Mouse (Mus musculus) thymus, adult 2 months (tissue): ENCODE measurements around the gene Gpc6. TPM values are rescaled to one million over a fixed set of nuclear protein-coding genes. Genes with fewer than 3 reads are reported as not detected.

Experiments used
- DNase-seq: peaks from one replicate; pipeline ENCODE4 v3.0.0; 2021
- H3K27ac ChIP-seq: fragments of 200-500 bp; 2 replicates; pipeline ENCODE4 v1.5.1; 2012; ENCODE audit warnings: low read length, control low read depth; ENCODE audit not compliant: control insufficient read depth, insufficient read depth
- H3K27me3 ChIP-seq: fragments of 200-500 bp; 2 replicates; pipeline ENCODE4 v1.6.1; 2012; ENCODE audit warnings: mild to moderate bottlenecking, low read length, moderate library complexity, mixed read lengths; ENCODE audit not compliant: control insufficient read depth, insufficient read depth
- H3K36me3 ChIP-seq: fragments of 200-500 bp; 2 replicates; pipeline ENCODE4 v1.6.1; 2012; ENCODE audit warnings: mild to moderate bottlenecking, low read length, moderate library complexity; ENCODE audit not compliant: control insufficient read depth, insufficient read depth
- H3K4me1 ChIP-seq: fragments of 200-500 bp; replicated peaks from 2 replicates; pipeline ENCODE4 v1.6.1; 2012; ENCODE audit warnings: low read length; ENCODE audit not compliant: control insufficient read depth, insufficient read depth
- H3K4me3 ChIP-seq: fragments of 200-500 bp; 2 replicates; pipeline ENCODE4 v1.5.1; 2012; ENCODE audit warnings: mild to moderate bottlenecking, low read length, control low read depth, moderate library complexity; ENCODE audit not compliant: control insufficient read depth, insufficient read depth
- CTCF ChIP-seq: fragments of 200-500 bp; IDR thresholded peaks from 2 replicates; pipeline ENCODE4 v1.5.1; 2012; ENCODE audit warnings: mild to moderate bottlenecking, control low read depth, low read length, moderate library complexity, borderline replicate concordance; ENCODE audit not compliant: control insufficient read depth, poor library complexity, insufficient read depth; ENCODE audit errors: extremely low read depth
- POLR2A ChIP-seq: fragments of 200-500 bp; IDR thresholded peaks from 2 replicates; pipeline ENCODE4 v1.6.1; 2012; ENCODE audit warnings: mild to moderate bottlenecking, low read length, control low read depth, moderate library complexity; ENCODE audit not compliant: control insufficient read depth, poor library complexity, insufficient read depth; ENCODE audit errors: extremely low read depth
- WGBS: fragments of 180-500 bp; shearing (Covaris S2); methylation state at CpG from one replicate; pipeline ENCODE4 v1.1.7; 2018; 5-methylcytosine and 5-hydroxymethylcytosine counted together
- polyA plus RNA-seq: library from polyadenylated mRNA; depleted of rRNA; stranded (reverse); fragments of >200 nt; gene quantifications from 2 replicates; pipeline ENCODE4 v1.2.3, GENCODE M21; 2012

The Gpc6 gene
- polyA plus RNA-seq, 1 experiment = 1.5 TPM

- DNase-seq = no peak
- WGBS = 64% methylated on average over 8 of the region's 8 CpGs
Observed at GRCm38 (mm10) chr14:117714165-117714564, 789.0 kb downstream of the Gpc6 start.

DNA sequence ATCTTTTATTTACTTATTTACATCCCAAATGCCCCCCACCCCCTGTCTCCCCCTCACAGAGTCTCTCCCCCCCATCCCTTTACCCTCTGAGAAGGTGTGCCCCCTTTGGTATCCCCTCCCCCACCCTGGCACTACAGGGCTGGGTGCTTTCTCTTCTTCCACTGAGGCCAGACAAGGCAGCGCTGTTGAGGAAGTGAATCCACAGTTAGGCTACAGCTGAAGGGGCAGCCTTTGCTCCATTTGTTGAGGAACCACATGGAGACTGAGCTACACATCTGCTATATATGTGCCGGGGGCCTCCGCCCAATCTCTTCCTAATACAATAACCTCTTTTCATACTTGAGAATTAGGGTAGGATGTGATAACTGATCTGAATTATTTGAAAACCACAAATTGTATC, 791.2 kb downstream of the Gpc6 start:
- DNase-seq = no peak
- no peaks in the 10 kb centered on the region for H3K36me3 ChIP-seq
- 90% methylated on average over 3 of the region's 3 CpGs for WGBS

More at GRCm38 (mm10) chr14:117714165-117714564, 789.0 kb downstream of the Gpc6 start:
- Histone ChIP-seq H3K27ac (no peak overlapping the region), H3K27me3 (no peaks in the 10 kb centered on the region), H3K4me1 (no peaks in the 10 kb centered on the region), H3K4me3 (no peak overlapping the region), H3K36me3 (no peaks in the 10 kb centered on the region)
- TF ChIP-seq POLR2A (no peak), CTCF (no peak)

GRCm38 (mm10) chr14:117728741-117729140, 803.6 kb downstream of the Gpc6 start:
- 97% methylated on average over 2 of the region's 2 CpGs for WGBS
- Histone ChIP-seq H3K4me3 (no peak overlapping the region), H3K27me3 (no peaks in the 10 kb centered on the region), H3K27ac (no peak overlapping the region), H3K4me1 (no peaks in the 10 kb centered on the region), H3K36me3 (no peaks in the 10 kb centered on the region)
- DNase-seq = no peak
- TF ChIP-seq POLR2A = no peak
- no peak for TF ChIP-seq CTCF

More for the DNA sequence above, 791.2 kb downstream of the Gpc6 start:
- Histone ChIP-seq H3K4me3 (no peak overlapping the region), H3K27me3 (no peaks in the 10 kb centered on the region), H3K27ac (no peak overlapping the region), H3K4me1 (no peaks in the 10 kb centered on the region)
- no peak for TF ChIP-seq POLR2A

- H3K36me3 ChIP-seq = no peaks in the 10 kb centered on the region
- no peak for DNase-seq
- no peak overlapping the region for H3K27ac ChIP-seq
- no peaks in the 10 kb centered on the region for H3K4me1 ChIP-seq
- no peak for TF ChIP-seq POLR2A
- no peak for TF ChIP-seq CTCF
- H3K4me3 ChIP-seq = no peak overlapping the region
- H3K27me3 ChIP-seq = no peaks in the 10 kb centered on the region
- 94% methylated on average over 7 of the region's 7 CpGs for WGBS
Observed at GRCm38 (mm10) chr14:117755231-117755630, 830.1 kb downstream of the Gpc6 start.

GRCm38 (mm10) chr14:117756505-117756904, 831.4 kb downstream of the Gpc6 start:
- no peak for DNase-seq
- no peaks in the 10 kb centered on the region for H3K4me1 ChIP-seq
- no peak for TF ChIP-seq CTCF
- no peak for TF ChIP-seq POLR2A
- H3K27me3 ChIP-seq = no peaks in the 10 kb centered on the region
- H3K4me3 ChIP-seq = no peak overlapping the region
- 92% methylated on average over 7 of the region's 7 CpGs for WGBS
- no peaks in the 10 kb centered on the region for H3K36me3 ChIP-seq
- no peak overlapping the region for H3K27ac ChIP-seq

- Histone ChIP-seq H3K27me3 (no peaks in the 10 kb centered on the region), H3K27ac (no peak overlapping the region), H3K4me3 (no peak overlapping the region), H3K36me3 (no peaks in the 10 kb centered on the region), H3K4me1 (no peaks in the 10 kb centered on the region)
- no peak for DNase-seq
- 95% methylated on average over 6 of the region's 6 CpGs for WGBS
- no peak for TF ChIP-seq CTCF
- no peak for TF ChIP-seq POLR2A
Observed at GRCm38 (mm10) chr14:117757790-117758358, 832.8 kb downstream of the Gpc6 start.

DNA sequence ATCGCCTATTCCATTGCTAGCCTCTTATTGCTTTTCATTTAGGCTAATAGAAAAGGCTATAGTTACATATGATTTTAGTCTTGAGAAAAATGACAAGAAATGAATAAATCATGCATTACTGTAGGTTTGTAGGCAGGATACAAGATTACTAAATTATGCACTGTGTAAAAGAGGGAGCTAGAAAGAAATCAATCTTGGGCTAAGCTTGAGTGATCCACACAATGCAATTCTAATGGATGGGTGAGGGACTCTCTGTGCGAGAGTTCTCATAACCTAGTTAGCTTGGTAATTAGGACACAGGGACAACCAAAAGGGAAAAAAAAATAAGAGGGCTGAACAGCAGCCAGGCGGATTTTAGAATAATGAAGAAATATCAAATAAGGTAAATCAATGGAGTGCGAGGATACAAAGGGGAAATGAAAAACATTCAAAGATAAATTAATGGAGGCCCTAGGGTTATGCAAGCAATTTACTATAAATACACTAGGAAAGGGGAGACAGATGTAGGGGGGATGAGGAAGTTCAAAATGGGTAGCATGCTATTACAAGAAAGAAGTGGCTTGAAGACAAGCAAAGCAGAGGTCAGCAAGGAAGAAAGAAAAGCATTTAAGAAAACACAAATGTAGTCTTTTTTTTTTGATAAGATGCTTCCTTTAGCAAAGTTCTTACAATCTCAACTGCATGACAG, 835.9 kb downstream of the Gpc6 start:
- Histone ChIP-seq H3K27ac (no peak overlapping the region), H3K27me3 (no peaks in the 10 kb centered on the region), H3K4me1 (no peaks in the 10 kb centered on the region), H3K4me3 (no peak overlapping the region), H3K36me3 (no peaks in the 10 kb centered on the region)
- TF ChIP-seq POLR2A = no peak
- no peak for TF ChIP-seq CTCF
- DNase-seq = no peak
- 76% methylated on average over 4 of the region's 4 CpGs for WGBS
